Mouse (Mus musculus): Measurements from ENCODE around the gene Adssl1.
A peak's percentile ranks its signal among the peaks of the same experiment; 100 is the strongest.

Adssl1 gene

GRCm38 (mm10) chr12:112654076-112654475 lies 34.2 kb downstream of the Adssl1 start:
- DNase-seq (ENCODE audit: low spot score) = no peak

- no peak for DNase-seq (ENCODE audit: low spot score)
These were observed 38.8 kb downstream of the Adssl1 start for GRCm38 (mm10) chr12:112658619-112659018.

- DNase-seq (ENCODE audit: low spot score) = peak; percentile 27
These were observed 39.3 kb downstream of the Adssl1 start for GRCm38 (mm10) chr12:112659109-112659508.

DNA sequence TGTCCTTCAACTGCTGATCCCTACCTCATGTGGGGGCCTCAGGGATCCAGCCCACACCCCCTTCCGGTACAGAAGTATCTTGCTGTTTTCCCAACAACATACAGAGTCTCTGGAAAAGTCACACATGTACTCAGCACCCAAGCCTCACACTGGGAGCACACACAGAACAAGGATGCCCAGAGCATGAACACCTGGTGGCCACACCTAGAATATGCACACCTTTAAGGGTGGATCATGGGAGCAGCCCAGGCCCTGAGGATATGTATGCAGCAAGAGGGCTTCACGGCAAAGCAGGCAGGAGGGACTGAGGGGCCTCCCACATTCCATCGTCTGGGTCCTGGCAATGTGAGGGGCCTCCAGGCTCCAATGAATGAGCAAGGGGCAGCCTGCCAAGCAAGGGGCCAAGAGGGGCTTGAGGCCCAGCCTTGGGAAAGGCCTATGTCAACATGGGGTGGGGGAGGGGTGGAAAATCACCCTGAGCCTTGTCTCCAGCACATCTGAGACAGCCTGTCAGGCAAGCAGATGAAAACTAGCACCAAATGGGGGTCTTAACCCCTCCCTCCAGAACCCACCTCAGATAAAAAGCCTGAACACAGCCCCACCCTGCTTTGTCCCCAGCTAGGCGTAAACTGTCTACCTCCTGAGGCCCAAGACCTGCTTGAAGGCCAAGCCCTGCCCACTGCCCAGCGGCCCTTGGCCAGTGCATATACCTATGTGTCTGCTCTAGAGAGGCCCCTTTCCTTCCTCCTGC lies 40.9 kb downstream of the Adssl1 start:
- DNase-seq (ENCODE audit: low spot score) = peak; percentile 79

DNA sequence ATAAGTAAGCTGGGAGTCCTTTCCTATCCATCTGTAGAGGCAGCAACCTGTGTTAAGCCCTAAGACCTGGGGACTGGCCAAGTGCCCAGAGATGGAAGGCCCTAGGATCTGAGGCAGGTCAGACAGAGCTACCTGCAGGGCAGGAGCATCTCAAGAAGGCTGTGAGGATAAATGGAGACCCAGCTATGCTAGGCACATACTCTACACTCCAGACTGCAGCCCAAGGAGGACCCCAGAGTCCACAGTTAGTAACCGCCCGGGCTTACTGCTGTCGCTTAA lies 41.4 kb downstream of the Adssl1 start:
- DNase-seq (ENCODE audit: low spot score) = no peak

GRCm38 (mm10) chr12:112661851-112662250 lies 42.0 kb downstream of the Adssl1 start:
- no peak for DNase-seq (ENCODE audit: low spot score)

DNA sequence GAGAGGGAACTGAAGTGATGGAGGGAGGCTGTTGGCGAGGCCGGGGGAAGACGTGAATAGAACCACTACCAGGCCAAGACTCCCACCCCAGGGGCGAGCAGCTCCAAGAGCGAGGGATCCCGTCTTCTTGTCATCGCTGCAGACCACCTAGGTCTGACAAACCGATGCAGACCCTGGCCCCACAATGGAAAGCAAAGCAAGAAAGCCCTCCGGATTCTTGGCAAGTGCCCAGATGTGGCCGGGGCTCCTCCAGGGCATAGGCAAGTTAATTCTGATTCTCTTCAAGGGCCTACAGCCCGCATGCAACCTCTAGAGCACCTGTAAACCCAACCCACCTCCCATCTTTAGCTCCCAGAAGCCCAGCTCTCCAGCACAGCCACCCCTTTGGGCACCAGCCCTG lies 43.5 kb downstream of the Adssl1 start:
- no peak for DNase-seq (ENCODE audit: low spot score)

GRCm38 (mm10) chr12:112663716-112664115 lies 43.9 kb downstream of the Adssl1 start:
- no peak for DNase-seq (ENCODE audit: low spot score)

GRCm38 (mm10) chr12:112664124-112664523 lies 44.3 kb downstream of the Adssl1 start:
- DNase-seq (ENCODE audit: low spot score) = peak; percentile 27

DNA sequence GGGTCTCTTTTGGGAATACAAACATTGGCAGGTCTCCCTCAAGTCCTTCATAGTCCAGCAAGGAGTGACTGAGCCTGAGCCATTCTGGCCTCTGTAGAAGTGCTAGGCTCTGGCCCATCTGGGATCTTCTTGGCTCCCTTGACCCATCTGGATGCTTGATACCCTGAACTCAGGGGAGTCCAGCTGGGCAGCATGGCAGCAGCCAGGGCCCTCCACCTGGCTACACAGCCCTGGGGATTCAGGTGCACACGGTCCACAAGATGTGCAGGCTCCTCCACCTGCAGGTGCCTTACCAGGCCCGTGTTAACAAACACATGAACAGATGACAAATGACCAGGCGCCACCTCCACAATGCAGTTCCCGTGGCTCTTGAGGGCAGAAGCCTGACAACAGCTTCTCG lies 44.8 kb downstream of the Adssl1 start:
- DNase-seq (ENCODE audit: low spot score) = no peak

DNA sequence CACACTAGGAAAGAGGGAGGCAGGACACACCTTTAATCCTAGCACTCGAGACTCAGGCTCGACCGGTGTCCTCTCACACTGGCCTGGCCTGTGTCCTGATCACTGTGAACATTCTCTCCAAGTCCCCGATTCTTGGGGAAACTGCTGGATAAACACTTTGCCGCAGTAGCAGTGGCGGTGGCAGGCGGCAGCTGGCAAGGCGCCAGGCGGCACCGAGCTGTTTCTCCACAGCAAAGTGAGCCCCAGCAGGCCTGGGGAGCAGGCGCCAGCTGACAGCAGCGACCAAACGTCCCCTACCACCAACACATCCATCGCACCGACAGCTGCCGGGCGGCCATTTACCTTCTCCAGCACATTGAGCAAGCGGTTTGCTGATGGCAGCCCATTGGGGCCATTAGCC lies 45.6 kb downstream of the Adssl1 start:
- no peak for DNase-seq (ENCODE audit: low spot score)

DNA sequence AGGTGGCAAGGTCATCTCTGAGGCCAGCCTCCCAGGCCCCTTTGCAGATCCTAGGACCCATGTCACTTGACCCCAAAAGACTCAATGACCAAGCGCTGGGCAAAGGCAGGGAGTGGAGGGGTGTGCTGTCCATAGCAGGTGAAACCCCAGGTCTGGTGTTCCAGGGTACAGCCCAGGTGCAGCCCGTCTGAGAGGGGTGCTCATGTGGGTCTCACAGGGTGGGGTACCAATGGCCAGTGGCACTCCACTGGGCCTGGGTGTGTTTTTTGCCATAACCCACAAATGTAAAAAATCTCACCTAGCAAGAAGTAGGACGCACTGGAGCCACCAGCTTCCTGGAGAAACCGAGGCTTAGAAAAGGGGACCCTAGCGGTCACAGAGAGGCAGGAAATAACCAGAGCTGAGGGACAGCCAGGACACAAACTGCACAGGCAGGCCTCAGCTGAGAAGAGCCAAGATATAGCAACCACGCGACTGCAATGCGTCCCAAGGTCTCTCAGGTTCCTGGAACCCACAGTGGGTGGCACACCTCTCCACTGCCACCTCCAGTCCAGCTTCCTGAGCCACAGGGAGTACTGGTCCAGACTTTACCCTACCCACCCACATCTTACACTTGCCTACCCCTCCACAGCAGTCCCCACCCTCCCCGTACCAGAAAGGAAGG lies 46.2 kb downstream of the Adssl1 start:
- no peak for DNase-seq (ENCODE audit: low spot score)

DNA sequence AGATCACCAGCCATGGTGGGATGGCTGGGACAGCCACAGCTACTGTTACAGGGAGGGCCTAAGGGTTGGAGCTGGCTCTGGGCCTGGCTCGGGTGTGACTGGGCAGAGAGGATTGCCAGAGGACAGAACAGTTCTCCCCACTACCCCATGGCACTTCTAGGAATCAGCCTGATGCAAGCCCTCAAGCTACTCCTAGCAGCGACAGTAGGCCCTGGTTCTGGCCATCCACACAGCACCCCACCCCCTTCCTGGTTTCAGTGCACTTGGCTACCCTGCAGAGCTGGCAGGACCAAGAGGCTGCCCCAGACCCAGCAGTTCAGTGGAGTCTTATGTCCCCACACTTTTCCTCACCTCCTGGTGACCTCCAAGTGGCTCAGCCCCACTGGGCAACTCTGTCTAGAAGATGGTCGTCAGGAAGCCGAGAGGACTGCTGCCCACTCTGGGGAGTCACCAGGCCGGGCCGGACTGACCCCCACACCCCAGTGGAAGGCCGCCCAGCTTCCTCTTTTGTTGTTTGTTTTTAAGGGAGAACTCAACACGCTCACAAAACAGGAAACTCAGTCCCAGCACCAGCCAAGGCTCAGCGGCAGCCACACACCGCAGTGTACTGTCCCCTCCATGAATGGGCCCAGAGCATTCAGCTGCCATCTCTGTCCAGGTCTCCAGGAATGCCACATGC lies 47.9 kb downstream of the Adssl1 start:
- no peak for DNase-seq (ENCODE audit: low spot score)

- peak; percentile 45 for DNase-seq (ENCODE audit: low spot score)
These were observed 51.0 kb downstream of the Adssl1 start for GRCm38 (mm10) chr12:112670718-112671393.

DNA sequence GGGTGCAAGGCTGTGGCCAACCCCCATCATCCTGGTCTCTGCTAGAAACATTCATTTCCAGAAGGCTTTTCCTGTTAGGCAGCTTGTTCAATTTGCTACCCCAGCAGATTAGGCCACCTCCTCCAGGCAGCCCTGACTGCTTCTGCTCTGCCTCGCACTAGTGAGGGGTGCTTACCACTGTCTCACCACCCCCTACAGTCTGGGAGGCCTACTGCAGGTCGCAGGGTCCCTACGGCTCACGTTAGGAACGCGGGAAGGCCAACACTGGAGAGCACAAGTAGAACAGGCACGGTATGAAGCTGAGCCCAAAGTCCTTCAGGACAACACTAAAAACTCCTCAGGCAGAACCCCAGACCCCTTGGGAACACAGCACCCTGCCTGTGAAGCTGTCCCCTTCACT lies 52.0 kb downstream of the Adssl1 start:
- peak; percentile 35 for DNase-seq (ENCODE audit: low spot score)

DNA sequence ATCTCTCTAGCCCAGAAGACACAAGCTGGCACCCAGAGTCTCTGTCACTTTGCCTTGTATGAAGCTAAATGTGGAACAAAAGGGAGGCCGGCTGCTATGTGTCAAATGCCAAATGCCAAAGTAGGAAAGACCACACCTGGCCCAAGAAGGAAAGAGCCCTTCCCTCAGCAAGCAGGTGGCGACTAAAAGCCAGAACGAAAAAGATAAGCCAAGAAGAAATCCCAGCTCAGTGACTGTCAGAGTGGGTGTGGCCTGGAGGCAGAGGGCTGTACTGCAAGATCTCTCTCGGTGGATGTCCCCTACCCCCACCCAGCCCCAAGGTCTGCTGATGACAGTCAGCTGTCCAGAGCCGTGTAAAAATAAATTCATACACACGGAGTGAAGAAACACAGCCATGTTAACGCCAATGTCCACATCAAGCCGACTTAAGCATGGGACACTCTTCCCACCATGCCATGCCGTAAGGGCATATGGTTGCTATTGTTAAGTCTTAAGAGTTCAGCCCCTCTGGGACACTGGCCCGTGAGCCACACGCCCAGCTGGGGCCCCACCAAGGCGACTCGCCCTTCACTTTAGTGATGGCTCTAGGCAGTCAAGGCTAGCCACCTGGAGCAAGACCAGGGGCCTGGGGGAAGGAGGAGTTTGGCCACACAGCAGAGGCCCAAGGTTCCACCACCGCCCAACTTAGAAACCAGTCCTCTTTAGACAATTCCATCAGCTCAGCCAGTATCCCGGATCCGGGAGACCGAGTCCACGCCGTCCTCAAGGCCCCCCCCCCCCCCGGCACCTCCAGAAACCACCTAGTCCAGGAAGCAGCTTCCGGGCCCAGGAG lies 53.1 kb downstream of the Adssl1 start:
- peak; percentile 58 for DNase-seq (ENCODE audit: low spot score)

- peak; percentile 37 for DNase-seq (ENCODE audit: low spot score)
These were observed 53.8 kb downstream of the Adssl1 start for GRCm38 (mm10) chr12:112673576-112674091.

- DNase-seq (ENCODE audit: low spot score) = peak; percentile 76
These were observed 54.5 kb downstream of the Adssl1 start, which contains the start of gene Akt1 for GRCm38 (mm10) chr12:112674132-112675011. Gene Akt1, minus strand, starts transcription at chr12:112674884.

- peak; percentile 95 for DNase-seq (ENCODE audit: low spot score)
These were observed 55.6 kb downstream of the Adssl1 start for GRCm38 (mm10) chr12:112675245-112676035.

GRCm38 (mm10) chr12:112677076-112677475 lies 57.2 kb downstream of the Adssl1 start:
- DNase-seq (ENCODE audit: low spot score) = no peak
